Mouse (Mus musculus): ENCODE results near the gene Gm28635. TPM values are rescaled to one million over a fixed set of nuclear protein-coding genes. Genes with fewer than 3 reads are reported as not detected.

The Gm28635 gene
- polyA plus RNA-seq (2012; rRNA removed), result 0.01 TPM in 1 of 2 replicates, not detected in the other
- not detected in 2 replicates for polyA plus RNA-seq (2014; fragmentation: Nextera tagmentation; extraction: Ambion mirVana)

DNA sequence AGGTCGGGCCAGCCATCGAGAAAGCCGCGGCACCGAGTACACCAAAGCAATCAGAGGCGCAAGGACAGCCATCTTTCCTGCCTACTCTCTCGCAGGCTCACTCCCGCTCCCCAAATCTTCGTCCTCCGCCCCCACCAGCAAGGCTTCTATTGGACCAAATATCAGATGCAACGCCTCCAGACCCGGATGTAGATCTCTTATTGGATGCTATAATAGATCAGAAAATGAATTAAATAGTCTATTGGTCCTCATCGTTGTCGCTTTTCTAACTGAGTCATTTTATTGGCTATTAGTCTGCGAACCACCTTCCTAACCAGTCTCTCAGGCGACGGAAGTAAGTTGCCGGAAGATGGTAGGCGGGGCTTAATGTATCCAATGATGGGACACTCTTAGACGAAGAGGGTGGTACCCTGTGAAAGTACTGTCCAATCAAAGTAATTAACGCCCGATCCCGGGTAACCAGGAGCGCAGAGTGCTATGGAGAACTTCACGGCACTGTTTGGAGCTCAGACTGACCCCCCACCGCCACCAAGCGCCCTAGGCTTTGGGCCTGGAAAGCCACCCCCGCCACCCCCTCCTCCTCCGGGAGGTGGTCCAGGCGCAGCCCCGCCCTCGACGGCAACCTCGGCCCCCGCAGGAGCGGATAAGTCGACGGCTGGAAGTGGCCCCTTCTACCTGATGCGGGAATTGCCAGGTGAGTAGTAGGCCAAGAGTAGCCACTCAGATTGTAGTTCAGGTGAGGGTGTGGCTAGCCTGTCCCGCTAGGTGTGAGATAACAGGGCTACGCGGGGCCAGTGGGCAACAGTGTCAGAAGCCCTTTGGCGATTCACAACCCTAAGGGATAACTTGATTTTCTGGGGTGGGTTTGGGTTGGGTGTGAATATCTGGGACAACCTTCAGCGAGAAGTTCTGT lies at the start of gene Gm28635, which contains the start of gene Med19:
Gm28635 (minus strand) TSS at position 74 of the 913 bp plus-strand sequence.
Med19 (plus strand) TSS at position 435 of the 913 bp plus-strand sequence.
- ATAC-seq (ENCODE audit: insufficient read depth) (peak; percentile 96), DNase-seq (ENCODE audit: low read depth in 3 of 3, low spot score in 3 of 3) (peak; percentile 100)
- WGBS (ENCODE audit: insufficient replicate concordance), result under 1% methylated on average over 44 of the region's 44 CpGs
- Histone ChIP-seq H3K4me2 (ENCODE audit: low read depth) (peak within 1 kb of the TSS; percentile 97), H3K36me3 (replicated peaks; ENCODE audit: control insufficient read depth, insufficient read depth, low read depth) (peaks cover 26% of the 10 kb centered on the region), H3K27me3 (ENCODE audit: control insufficient read depth, insufficient read depth, low read length) (no peaks in the 10 kb centered on the region), H3K4me1 (replicated peaks; ENCODE audit: control insufficient read depth in 2 of 2, insufficient read depth in 2 of 2, low read length in 1 of 2) (peaks cover 22 to 28% of the 10 kb centered on the region in 2 experiments), H3K9ac (replicated peaks) (peak within 1 kb of the TSS; percentile 85), H3K9me3 (ENCODE audit: control insufficient read depth, low read length) (no peaks in the 10 kb centered on the region), H3K27ac (peak within 1 kb of the TSS; percentile 74), H3K4me3 (ENCODE audit: insufficient read depth in 1 of 2, low read depth in 2 of 2, low read length in 2 of 2) (peak within 1 kb of the TSS; percentile 96 to 98)
- no peak for TF ChIP-seq EP300 (IDR thresholded peaks at IDR 0.05; ENCODE audit: low read depth)
- TF ChIP-seq CTCF (IDR thresholded peaks at IDR 0.05; ENCODE audit: low read depth), result peak; percentile 26; the same call in 1 of the 2 replicates

DNA sequence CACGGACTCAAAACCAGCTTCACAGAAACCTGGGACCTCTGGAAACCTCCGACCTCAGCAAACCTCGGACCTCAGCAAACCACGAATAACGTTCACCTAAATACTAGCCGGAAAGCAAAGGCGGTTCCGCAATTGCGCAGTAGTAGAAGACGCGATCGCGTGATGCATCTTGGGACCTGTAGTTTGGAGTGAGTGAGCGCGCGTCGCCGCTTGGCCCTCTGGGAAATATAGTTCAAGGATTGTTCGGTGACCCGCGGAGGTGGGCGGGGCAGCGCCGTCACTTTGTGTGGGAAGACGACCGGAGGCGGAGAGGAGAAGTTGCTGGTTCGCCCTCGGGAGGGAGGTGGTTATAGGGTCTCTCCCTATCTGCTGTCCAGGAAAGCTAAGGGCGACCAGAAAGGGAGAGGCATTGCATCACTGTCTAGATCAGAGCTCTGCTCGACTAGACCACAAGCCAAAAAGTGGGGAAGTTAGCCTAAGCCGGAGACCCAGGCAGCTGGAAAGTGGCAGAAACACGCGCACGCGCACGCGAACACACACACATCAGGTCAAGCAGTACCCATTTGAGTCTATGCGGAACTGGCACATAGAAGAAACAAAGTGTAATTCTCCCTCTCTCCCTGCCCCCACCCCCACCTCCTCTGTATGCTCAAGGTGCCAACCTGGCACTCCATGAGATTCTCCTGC lies 49.5 kb upstream of the Gm28635 start, which contains the start of gene Clp1:
Clp1 (minus strand) TSS at position 179 of the 687 bp plus-strand sequence.
- Histone ChIP-seq H3K27me3 (ENCODE audit: control insufficient read depth, insufficient read depth, low read length) (no peaks in the 10 kb centered on the region), H3K4me1 (replicated peaks; ENCODE audit: control insufficient read depth in 2 of 2, insufficient read depth in 2 of 2, low read length in 1 of 2) (peaks cover 35 to 38% of the 10 kb centered on the region in 2 experiments), H3K4me2 (ENCODE audit: low read depth) (peak within 1 kb of the TSS; percentile 81), H3K9ac (replicated peaks) (peak within 1 kb of the TSS; percentile 82), H3K4me3 (ENCODE audit: insufficient read depth in 1 of 2, low read depth in 2 of 2, low read length in 2 of 2) (peak within 1 kb of the TSS; percentile 80 to 94), H3K27ac (peak within 1 kb of the TSS; percentile 87), H3K36me3 (replicated peaks; ENCODE audit: control insufficient read depth, insufficient read depth, low read depth) (peaks cover 34% of the 10 kb centered on the region), H3K9me3 (ENCODE audit: control insufficient read depth, low read length) (no peaks in the 10 kb centered on the region)
- peak; percentile 97 to 98 (median 98) for DNase-seq (ENCODE audit: low read depth in 3 of 3, low spot score in 3 of 3)
- TF ChIP-seq EP300 (IDR thresholded peaks at IDR 0.05; ENCODE audit: low read depth), result peak; percentile 8; the same call in 1 of the 2 replicates
- no peak; the same call in 1 of the 2 replicates for TF ChIP-seq CTCF (IDR thresholded peaks at IDR 0.05; ENCODE audit: low read depth)
- WGBS (ENCODE audit: insufficient replicate concordance), result under 1% methylated on average over 39 of the region's 39 CpGs
- peak; percentile 95 for ATAC-seq (ENCODE audit: insufficient read depth)

DNA sequence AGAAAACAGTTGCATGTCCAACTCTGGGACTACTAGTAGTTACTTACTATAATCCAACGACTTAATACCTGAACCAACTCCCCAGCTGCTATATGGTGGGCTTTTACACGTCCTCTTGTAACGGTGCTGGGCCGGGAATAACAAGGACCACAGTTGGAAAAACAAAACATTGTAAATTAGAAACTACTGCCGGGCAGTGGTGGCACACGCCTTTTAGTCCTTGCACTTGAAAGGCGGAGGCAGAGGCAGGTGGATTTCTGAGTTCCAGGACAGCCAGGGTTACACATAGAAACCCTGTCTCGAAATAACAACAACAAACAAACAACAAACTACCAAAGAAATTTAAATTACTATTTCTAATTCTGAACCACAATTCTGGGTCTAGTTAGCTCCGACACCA lies 48.9 kb upstream of the Gm28635 start:
- Histone ChIP-seq H3K9ac (replicated peaks) (peak overlapping the region; percentile 82), H3K36me3 (replicated peaks; ENCODE audit: control insufficient read depth, insufficient read depth, low read depth) (peaks cover 40% of the 10 kb centered on the region), H3K4me2 (ENCODE audit: low read depth) (peak overlapping the region; percentile 81), H3K4me3 (ENCODE audit: insufficient read depth in 1 of 2, low read depth in 2 of 2, low read length in 2 of 2) (peak overlapping the region; percentile 80 to 91), H3K9me3 (ENCODE audit: control insufficient read depth, low read length) (no peaks in the 10 kb centered on the region), H3K27ac (peak overlapping the region; percentile 71), H3K27me3 (ENCODE audit: control insufficient read depth, insufficient read depth, low read length) (no peaks in the 10 kb centered on the region), H3K4me1 (replicated peaks; ENCODE audit: control insufficient read depth in 2 of 2, insufficient read depth in 2 of 2, low read length in 1 of 2) (peaks cover 29 to 33% of the 10 kb centered on the region in 2 experiments)
- ATAC-seq (ENCODE audit: insufficient read depth), result peak; percentile 25; the same call in 1 of the 2 replicates
- no peak for DNase-seq (ENCODE audit: low read depth in 3 of 3, low spot score in 3 of 3)
- under 1% methylated on average over 9 of the region's 9 CpGs for WGBS (ENCODE audit: insufficient replicate concordance)
- TF ChIP-seq EP300 (IDR thresholded peaks at IDR 0.05; ENCODE audit: low read depth) (no peak), CTCF (IDR thresholded peaks at IDR 0.05; ENCODE audit: low read depth) (no peak)

DNA sequence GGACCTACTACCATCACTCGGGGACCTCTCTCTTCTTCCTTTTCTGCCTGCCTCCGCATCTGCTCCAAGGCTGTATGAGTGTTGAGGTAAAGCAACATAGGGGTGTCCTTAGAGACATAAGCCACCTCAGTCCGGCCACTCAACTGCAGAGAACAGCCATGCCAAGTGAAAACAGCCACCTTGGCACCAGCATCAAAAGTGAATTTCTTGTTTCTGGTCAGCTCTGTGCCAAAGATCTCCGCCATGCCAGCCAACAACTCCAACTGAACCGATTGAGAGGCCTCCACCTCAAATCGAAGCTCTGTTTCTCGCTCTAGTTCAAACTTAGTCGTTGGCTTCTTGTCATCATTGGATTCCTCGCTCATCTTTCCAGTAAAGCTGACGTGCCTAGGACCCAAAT lies 47.9 kb upstream of the Gm28635 start:
- peaks cover 42% of the 10 kb centered on the region for H3K36me3 ChIP-seq (replicated peaks; ENCODE audit: control insufficient read depth, insufficient read depth, low read depth)
- H3K4me3 ChIP-seq (ENCODE audit: insufficient read depth in 1 of 2, low read depth in 2 of 2, low read length in 2 of 2), result peak overlapping the region; percentile 80 to 91
- DNase-seq (ENCODE audit: low read depth in 3 of 3, low spot score in 3 of 3) (no peak), ATAC-seq (ENCODE audit: insufficient read depth) (no peak)
- TF ChIP-seq EP300 (IDR thresholded peaks at IDR 0.05; ENCODE audit: low read depth) (no peak), CTCF (IDR thresholded peaks at IDR 0.05; ENCODE audit: low read depth) (no peak)
- no peaks in the 10 kb centered on the region for H3K9me3 ChIP-seq (ENCODE audit: control insufficient read depth, low read length)
- no peaks in the 10 kb centered on the region for H3K27me3 ChIP-seq (ENCODE audit: control insufficient read depth, insufficient read depth, low read length)
- H3K4me1 ChIP-seq (replicated peaks; ENCODE audit: control insufficient read depth in 2 of 2, insufficient read depth in 2 of 2, low read length in 1 of 2), result peaks cover 29 to 31% of the 10 kb centered on the region in 2 experiments
- peak overlapping the region; percentile 82; the same call in 1 of the 2 replicates for H3K9ac ChIP-seq (replicated peaks)
- H3K4me2 ChIP-seq (ENCODE audit: low read depth), result peak overlapping the region; percentile 81
- WGBS (ENCODE audit: insufficient replicate concordance), result 84% methylated on average over 10 of the region's 10 CpGs
- H3K27ac ChIP-seq, result no peak overlapping the region

All from liver, embryonic 14.5 days (tissue).